Mouse (Mus musculus) midbrain, postnatal 0 days (tissue): ENCODE data around the gene Kcna2. TPM values are rescaled to one million over a fixed set of nuclear protein-coding genes. Genes with fewer than 3 reads are reported as not detected.
A peak's percentile ranks its signal among the peaks of the same experiment; 100 is the strongest.

Experiments
- ATAC-seq: fragments of 200-750 bp; cut with Nextera tagmentation; 2 replicates; pipeline ENCODE4 v1.8.0; 2017; ENCODE audit warnings: moderate number of reproducible peaks, mild to moderate bottlenecking, moderate TSS enrichment, moderate library complexity; ENCODE audit not compliant: low FRiP score
- DNase-seq: peaks from one replicate; pipeline ENCODE4 v3.0.0-alpha.2; 2015; ENCODE audit warnings: low spot score
- H3K27ac ChIP-seq: fragments of 300-500 bp; sonication (generic); 2 replicates; pipeline ENCODE4 v1.5.1; 2014; ENCODE audit warnings: low read depth, mild to moderate bottlenecking, low read length, mixed read lengths
- H3K27me3 ChIP-seq: fragments of 300-500 bp; sonication (generic); 2 replicates; pipeline ENCODE4 v1.6.1; 2014; ENCODE audit warnings: low read length, control low read depth, mixed read lengths; ENCODE audit not compliant: insufficient read depth
- H3K36me3 ChIP-seq: fragments of 300-500 bp; sonication (generic); 2 replicates; pipeline ENCODE4 v1.6.1; 2014; ENCODE audit warnings: low read length, control low read depth, mixed read lengths; ENCODE audit not compliant: insufficient read depth
- H3K4me1 ChIP-seq: fragments of 300-500 bp; sonication (generic); 2 replicates; pipeline ENCODE4 v1.6.1; 2014; ENCODE audit warnings: mild to moderate bottlenecking, control low read depth, antibody characterized with exemption, low read length, mixed read lengths; ENCODE audit not compliant: insufficient read depth
- H3K4me2 ChIP-seq: fragments of 300-500 bp; sonication (generic); 2 replicates; pipeline ENCODE4 v1.6.1; 2014; ENCODE audit warnings: low read depth, mild to moderate bottlenecking, low read length, mixed read lengths; ENCODE audit not compliant: poor library complexity, severe bottlenecking
- H3K4me3 ChIP-seq: fragments of 300-500 bp; sonication (generic); 2 replicates; pipeline ENCODE4 v1.5.1; 2014; ENCODE audit warnings: low read depth, mild to moderate bottlenecking, low read length, moderate library complexity
- H3K9ac ChIP-seq: fragments of 300-500 bp; sonication (generic); replicated peaks from 2 replicates; pipeline ENCODE4 v1.6.1; 2014; ENCODE audit warnings: mild to moderate bottlenecking, low read length, moderate library complexity, mixed read lengths; ENCODE audit not compliant: poor library complexity, severe bottlenecking
- H3K9me3 ChIP-seq: fragments of 300-500 bp; sonication (generic); 2 replicates; pipeline ENCODE4 v1.6.1; 2016; ENCODE audit warnings: low read length, control low read depth
- CTCF ChIP-seq: IDR thresholded peaks from 2 replicates; pipeline ENCODE4 v1.5.1; 2016; ENCODE audit warnings: antibody characterized with exemption, mild to moderate bottlenecking
- WGBS: fragments of 180-500 bp; shearing (Covaris S2); extraction: QIAGEN DNeasy Blood & Tissue Kit; methylation state at CpG from one replicate; pipeline ENCODE4 v1.1.7; 2014; 5-methylcytosine and 5-hydroxymethylcytosine counted together
- polyA plus RNA-seq: library from polyadenylated mRNA; unstranded; fragments of >200 nt; fragmentation: Nextera tagmentation; extraction: Ambion mirVana; gene quantifications from 2 replicates; pipeline ENCODE4 v1.2.1, GENCODE M21; 2015
- total RNA-seq: library from RNA; depleted of rRNA; stranded (reverse); fragments of >200 nt; gene quantifications from 2 replicates; pipeline ENCODE4 v1.2.3, GENCODE M21; 2014; rRNA removed

Kcna2 gene
- total and polyA plus RNA-seq, 2 experiments from 2014 or later = 1.7 to 17.7 TPM

DNA sequence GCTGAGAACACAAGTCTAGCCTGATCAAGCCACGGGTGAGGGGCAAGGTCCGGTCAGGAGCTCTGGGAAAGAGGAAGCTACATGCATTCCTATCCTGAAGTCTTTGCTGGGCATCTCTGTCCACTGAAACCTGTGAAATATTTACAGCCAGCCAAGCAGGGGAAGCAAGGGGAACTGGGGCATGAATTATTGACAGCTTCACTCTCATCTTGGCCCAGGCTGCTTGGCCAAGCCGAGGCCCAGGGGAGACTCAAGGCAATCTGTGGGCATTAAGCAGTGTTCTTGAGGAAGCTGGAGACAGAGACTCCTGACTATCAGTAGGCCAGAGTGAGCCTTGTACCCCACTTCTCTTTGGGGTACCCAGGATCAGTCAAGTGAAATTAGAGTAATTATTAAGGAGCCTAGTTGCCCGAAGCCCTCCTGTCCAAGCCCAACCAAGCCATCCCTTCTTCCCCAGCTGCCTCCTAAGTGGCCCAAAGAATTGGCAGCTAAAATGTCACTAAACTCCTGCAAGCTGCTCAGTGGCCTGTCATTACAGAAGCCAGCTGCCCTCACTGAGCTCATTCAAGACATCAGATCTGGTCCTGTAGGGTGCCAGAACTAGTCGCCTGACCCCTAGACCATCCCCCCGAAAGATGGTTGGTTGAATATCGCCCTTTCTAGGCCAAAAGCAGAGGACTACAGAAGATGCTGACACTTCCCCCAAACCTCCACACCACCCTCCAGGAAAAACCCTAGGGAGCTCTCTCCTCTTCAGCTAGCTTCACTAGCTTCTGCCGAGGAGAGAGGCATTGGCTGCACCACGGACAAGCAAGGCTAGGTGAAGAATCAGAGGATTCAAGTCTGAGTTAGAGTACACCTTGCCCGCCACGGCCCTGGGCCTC lies 53.1 kb downstream of the Kcna2 start:
- DNase-seq = peak; percentile 61
- ATAC-seq = no peak; the same call in 1 of the 2 replicates
- no peak overlapping the region for H3K9ac ChIP-seq

DNA sequence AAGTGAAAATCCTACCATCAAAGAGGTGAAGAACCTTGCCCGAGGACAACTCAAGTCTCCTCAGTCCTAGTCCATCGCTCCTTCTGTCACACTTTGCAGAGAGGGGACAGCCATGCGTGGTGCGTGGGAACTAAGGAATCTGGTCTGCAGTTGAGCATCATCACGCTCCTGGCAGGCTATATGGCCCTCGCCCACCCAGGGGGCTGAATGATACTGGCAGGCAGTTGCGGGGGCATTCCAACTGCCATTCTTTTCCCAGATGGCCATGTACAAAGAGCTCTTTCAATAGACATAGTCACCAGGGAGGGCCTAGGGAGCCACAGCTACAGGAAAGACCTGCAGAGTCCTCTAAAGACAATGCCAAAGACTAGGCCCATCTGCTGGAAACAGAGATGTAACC lies 57.9 kb downstream of the Kcna2 start:
- Histone ChIP-seq H3K36me3 (no peaks in the 10 kb centered on the region), H3K9ac (no peak overlapping the region), H3K27me3 (no peaks in the 10 kb centered on the region), H3K4me1 (no peaks in the 10 kb centered on the region), H3K4me3 (no peak overlapping the region), H3K27ac (no peak overlapping the region), H3K9me3 (no peaks in the 10 kb centered on the region), H3K4me2 (no peak overlapping the region)
- no peak for TF ChIP-seq CTCF
- no peak for ATAC-seq
- no peak for DNase-seq
- 84% methylated on average over 7 of the region's 7 CpGs for WGBS

More for the DNA sequence above, 53.1 kb downstream of the Kcna2 start:
- no peaks in the 10 kb centered on the region for H3K36me3 ChIP-seq
- H3K4me3 ChIP-seq = no peak overlapping the region
- H3K4me2 ChIP-seq = no peak overlapping the region
- no peaks in the 10 kb centered on the region for H3K4me1 ChIP-seq
- no peak for TF ChIP-seq CTCF
- no peaks in the 10 kb centered on the region for H3K27me3 ChIP-seq
- no peaks in the 10 kb centered on the region for H3K9me3 ChIP-seq
- no peak overlapping the region for H3K27ac ChIP-seq
- 89% methylated on average over 11 of the region's 11 CpGs for WGBS

DNA sequence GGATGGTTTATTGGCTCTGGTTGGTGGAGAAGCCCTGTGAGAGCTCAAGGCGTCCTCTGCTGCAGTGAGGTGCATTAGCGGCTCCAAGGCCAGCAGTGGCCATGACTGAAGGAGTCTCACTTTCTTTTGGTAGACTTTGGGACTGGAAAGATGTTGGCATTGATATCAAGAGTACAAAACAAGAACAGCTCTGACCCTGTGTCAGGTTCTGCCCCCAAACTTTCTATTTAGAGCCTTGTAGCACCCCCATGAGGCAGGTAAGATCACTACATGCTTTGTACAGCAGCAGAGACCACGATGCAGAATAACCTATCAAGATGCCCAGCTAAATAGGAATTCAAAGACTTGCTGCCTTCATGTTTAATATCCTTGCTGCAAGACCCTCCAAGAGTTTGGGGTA lies 58.5 kb downstream of the Kcna2 start:
- H3K36me3 ChIP-seq = no peaks in the 10 kb centered on the region
- no peaks in the 10 kb centered on the region for H3K4me1 ChIP-seq
- H3K4me3 ChIP-seq = peak overlapping the region; percentile 23
- no peak overlapping the region for H3K27ac ChIP-seq
- peak; percentile 38 for DNase-seq
- peak overlapping the region; percentile 14; the same call in 1 of the 2 replicates for H3K9ac ChIP-seq
- peak; percentile 44; the same call in 1 of the 2 replicates for ATAC-seq
- WGBS = 61% methylated on average over 3 of the region's 3 CpGs
- peak overlapping the region; percentile 45 for H3K4me2 ChIP-seq
- H3K27me3 ChIP-seq = no peaks in the 10 kb centered on the region
- peak; percentile 54 for TF ChIP-seq CTCF
- H3K9me3 ChIP-seq = no peaks in the 10 kb centered on the region

DNA sequence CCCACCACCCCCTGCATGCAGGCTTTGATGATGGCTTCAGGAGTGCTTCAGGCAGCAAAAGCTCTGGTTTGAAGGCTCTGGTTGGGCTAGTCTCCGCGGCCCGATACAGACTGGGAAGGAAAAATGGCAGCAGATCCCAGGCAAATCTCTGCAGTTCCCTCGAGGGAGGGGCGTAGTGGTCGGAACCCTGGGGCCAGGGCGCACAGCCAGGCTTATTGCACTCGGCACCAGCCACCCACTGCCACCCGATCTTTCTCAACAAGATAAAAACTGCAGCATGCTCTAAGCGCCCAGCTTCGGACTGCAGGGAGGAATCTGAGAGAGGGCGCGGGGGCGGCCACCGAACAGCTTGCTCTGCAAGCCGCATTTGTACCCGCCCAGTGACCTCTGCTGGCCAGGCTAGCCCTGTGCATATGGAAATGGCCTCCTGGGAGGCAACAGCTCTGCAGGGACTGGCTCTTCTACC lies 58.9 kb downstream of the Kcna2 start:
- peak overlapping the region; percentile 14; the same call in 1 of the 2 replicates for H3K9ac ChIP-seq
- peak overlapping the region; percentile 23 for H3K4me3 ChIP-seq
- no peaks in the 10 kb centered on the region for H3K36me3 ChIP-seq
- no peaks in the 10 kb centered on the region for H3K9me3 ChIP-seq
- peak; percentile 66 for TF ChIP-seq CTCF
- peak overlapping the region; percentile 45 for H3K4me2 ChIP-seq
- DNase-seq = peak; percentile 61
- H3K27ac ChIP-seq = no peak overlapping the region
- H3K4me1 ChIP-seq = no peaks in the 10 kb centered on the region
- no peaks in the 10 kb centered on the region for H3K27me3 ChIP-seq
- peak; percentile 86 for ATAC-seq
- WGBS = 3% methylated on average over 17 of the region's 17 CpGs

DNA sequence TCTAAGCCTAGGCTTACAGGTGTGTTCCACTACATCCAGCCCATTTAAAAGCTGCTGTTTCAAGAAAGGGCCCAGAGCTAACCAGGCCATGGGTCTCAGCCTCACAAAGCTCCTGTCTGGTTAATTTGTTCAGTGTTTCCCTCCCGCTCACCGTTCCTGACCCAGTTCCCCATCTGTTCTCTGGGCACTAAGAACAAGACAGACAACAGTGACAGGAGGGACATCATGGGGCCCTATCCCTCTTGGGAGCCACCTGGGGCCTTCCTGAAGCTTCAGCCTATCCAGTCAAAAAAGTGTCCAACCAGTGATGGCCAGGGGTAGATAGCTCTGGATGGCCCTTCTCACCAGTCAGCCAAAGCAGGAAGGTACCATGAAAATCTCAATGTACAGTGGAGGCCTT lies 61.8 kb downstream of the Kcna2 start:
- no peaks in the 10 kb centered on the region for H3K27me3 ChIP-seq
- H3K4me2 ChIP-seq = no peak overlapping the region
- H3K36me3 ChIP-seq = no peaks in the 10 kb centered on the region
- no peaks in the 10 kb centered on the region for H3K9me3 ChIP-seq
- DNase-seq (no peak), ATAC-seq (no peak)
- no peak overlapping the region for H3K4me3 ChIP-seq
- no peak overlapping the region for H3K27ac ChIP-seq
- no peak for TF ChIP-seq CTCF
- no peak overlapping the region for H3K9ac ChIP-seq
- no peaks in the 10 kb centered on the region for H3K4me1 ChIP-seq
- 86% methylated on average over 2 of the region's 2 CpGs for WGBS

Other genes starting within 250 kb of the Kcna2 start
- gene Kcna3, start 65.0 kb upstream of the Kcna2 start, total RNA-seq = 66.1 and 74.0 TPM in 2 replicates
- 15.6 and 16.0 TPM in 2 replicates for gene Kcna3, start 65.0 kb upstream of the Kcna2 start, polyA plus RNA-seq
- not detected in 2 replicates for gene Kcna10, start 81.9 kb downstream of the Kcna2 start, total RNA-seq
- not detected in 2 replicates for gene Kcna10, start 81.9 kb downstream of the Kcna2 start, polyA plus RNA-seq
- gene Cym, start 120.6 kb downstream of the Kcna2 start, total RNA-seq = 0.19 TPM in 1 of 2 replicates, not detected in the other
- 0.16 TPM in 1 of 2 replicates, not detected in the other for gene Cym, start 120.6 kb downstream of the Kcna2 start, polyA plus RNA-seq
- not detected in 2 replicates for gene A630076J17Rik, start 129.5 kb downstream of the Kcna2 start, total RNA-seq
- gene A630076J17Rik, start 129.5 kb downstream of the Kcna2 start, polyA plus RNA-seq = 0.20 TPM in 1 of 2 replicates, not detected in the other
- gene Prok1, start 138.6 kb downstream of the Kcna2 start, total RNA-seq = 0.14 and 0.33 TPM in 2 replicates
- 0.09 and 0.16 TPM in 2 replicates for gene Prok1, start 138.6 kb downstream of the Kcna2 start, polyA plus RNA-seq
- gene Lamtor5, start 177.7 kb downstream of the Kcna2 start, total RNA-seq = 66.7 and 69.9 TPM in 2 replicates
- gene Lamtor5, start 177.7 kb downstream of the Kcna2 start, polyA plus RNA-seq = 153 and 173 TPM in 2 replicates
- gene Slc16a4, start 190.1 kb downstream of the Kcna2 start, total RNA-seq = 1.4 and 1.5 TPM in 2 replicates
- gene Slc16a4, start 190.1 kb downstream of the Kcna2 start, polyA plus RNA-seq = 2.0 and 2.4 TPM in 2 replicates
- gene Rbm15, start 232.5 kb downstream of the Kcna2 start, total RNA-seq = 17.2 and 23.4 TPM in 2 replicates
- 4.9 and 5.7 TPM in 2 replicates for gene Rbm15, start 232.5 kb downstream of the Kcna2 start, polyA plus RNA-seq